Mouse (Mus musculus) limb, embryonic 11.5 days (tissue): ENCODE results near the gene Fkbp15. TPM values are rescaled to one million over a fixed set of nuclear protein-coding genes. Genes with fewer than 3 reads are reported as not detected.
A peak's percentile ranks its signal among the peaks of the same experiment; 100 is the strongest.

Experiments
- ATAC-seq: fragments of 200-750 bp; cut with Nextera tagmentation; 2 replicates; pipeline ENCODE4 v1.8.0; 2017; ENCODE audit warnings: low read depth; ENCODE audit not compliant: insufficient number of reproducible peaks, low FRiP score, low TSS enrichment
- DNase-seq: peaks from one replicate; pipeline ENCODE4 v3.0.0-alpha.2; 2015; ENCODE audit warnings: low spot score
- H3K27ac ChIP-seq: fragments of 300-500 bp; sonication (generic); replicated peaks from 2 replicates; pipeline ENCODE4 v1.5.1; 2014; ENCODE audit warnings: low read depth, mild to moderate bottlenecking, low read length
- H3K27me3 ChIP-seq: fragments of 300-500 bp; sonication (generic); 2 replicates; pipeline ENCODE4 v1.6.1; 2014; ENCODE audit warnings: mild to moderate bottlenecking, low read length, mixed read lengths; ENCODE audit not compliant: control insufficient read depth, insufficient read depth
- H3K36me3 ChIP-seq: fragments of 300-500 bp; sonication (generic); 2 replicates; pipeline ENCODE4 v1.6.1; 2014; ENCODE audit warnings: mild to moderate bottlenecking, low read length, moderate library complexity, mixed read lengths; ENCODE audit not compliant: control insufficient read depth, insufficient read depth
- H3K4me1 ChIP-seq: fragments of 300-500 bp; sonication (generic); 2 replicates; pipeline ENCODE4 v1.6.1; 2014; ENCODE audit warnings: low read length, mixed read lengths; ENCODE audit not compliant: control insufficient read depth, insufficient read depth
- H3K4me2 ChIP-seq: fragments of 300-500 bp; sonication (generic); 2 replicates; pipeline ENCODE4 v1.6.1; 2014; ENCODE audit warnings: low read depth, mild to moderate bottlenecking, moderate library complexity; ENCODE audit not compliant: severe bottlenecking
- H3K4me3 ChIP-seq: fragments of 300-500 bp; sonication (generic); 2 replicates; pipeline ENCODE4 v1.5.1; 2014; ENCODE audit warnings: low read depth, low read length
- H3K9ac ChIP-seq: fragments of 300-500 bp; sonication (generic); 2 replicates; pipeline ENCODE4 v1.6.1; 2014; ENCODE audit warnings: mild to moderate bottlenecking, low read length
- H3K9me3 ChIP-seq: fragments of 300-500 bp; sonication (generic); 2 replicates; pipeline ENCODE4 v1.6.1; 2016; ENCODE audit warnings: low read length; ENCODE audit not compliant: control insufficient read depth
- WGBS: fragments of 180-500 bp; shearing (Covaris S2); extraction: QIAGEN DNeasy Blood & Tissue Kit; methylation state at CpG from one replicate; pipeline ENCODE4 v1.1.7; 2014; 5-methylcytosine and 5-hydroxymethylcytosine counted together
- polyA plus RNA-seq: library from polyadenylated mRNA; unstranded; fragments of >200 nt; fragmentation: Nextera tagmentation; extraction: Ambion mirVana; gene quantifications from 2 replicates; pipeline ENCODE4 v1.2.1, GENCODE M21; 2014

Gene Fkbp15
- polyA plus RNA-seq, 1 experiment from 2014 or later, result 19.9 TPM

GRCm38 (mm10) chr4:62289226-62289625 is 71.1 kb downstream of the Fkbp15 start:
- no peak for ATAC-seq
- H3K4me3 ChIP-seq, result no peak overlapping the region
- no peak overlapping the region for H3K4me2 ChIP-seq
- WGBS, result 90% methylated on average over 7 of the region's 7 CpGs
- no peaks in the 10 kb centered on the region for H3K27me3 ChIP-seq
- H3K36me3 ChIP-seq, result no peaks in the 10 kb centered on the region
- H3K4me1 ChIP-seq, result no peaks in the 10 kb centered on the region
- no peak for DNase-seq
- no peaks in the 10 kb centered on the region for H3K9me3 ChIP-seq
- no peak overlapping the region for H3K27ac ChIP-seq
- H3K9ac ChIP-seq, result no peak overlapping the region

- DNase-seq (peak; percentile 24), ATAC-seq (no peak)
- H3K27ac ChIP-seq, result no peak overlapping the region
- WGBS, result 16% methylated on average over 12 of the region's 12 CpGs
- H3K36me3 ChIP-seq, result no peaks in the 10 kb centered on the region
- no peaks in the 10 kb centered on the region for H3K27me3 ChIP-seq
- H3K4me3 ChIP-seq, result peak overlapping the region; percentile 74
- no peak overlapping the region for H3K9ac ChIP-seq
- H3K9me3 ChIP-seq, result no peaks in the 10 kb centered on the region
- peak overlapping the region; percentile 64 for H3K4me2 ChIP-seq
- H3K4me1 ChIP-seq, result no peaks in the 10 kb centered on the region
Observed at GRCm38 (mm10) chr4:62286992-62287900, 73.1 kb downstream of the Fkbp15 start.

GRCm38 (mm10) chr4:62286257-62286991 is 73.9 kb downstream of the Fkbp15 start:
- peak overlapping the region; percentile 60 for H3K9ac ChIP-seq
- H3K27ac ChIP-seq, result 0 out of 2 replicates have a peak overlapping the region, but pooled peaks have one; percentile 58
- under 1% methylated on average over 55 of the region's 55 CpGs for WGBS
- peak overlapping the region; percentile 74 for H3K4me3 ChIP-seq
- H3K36me3 ChIP-seq, result no peaks in the 10 kb centered on the region
- H3K27me3 ChIP-seq, result no peaks in the 10 kb centered on the region
- no peaks in the 10 kb centered on the region for H3K9me3 ChIP-seq
- peak; percentile 91 for ATAC-seq
- peak; percentile 83 for DNase-seq
- no peaks in the 10 kb centered on the region for H3K4me1 ChIP-seq
- peak overlapping the region; percentile 64 for H3K4me2 ChIP-seq

- no peak overlapping the region for H3K4me2 ChIP-seq
- H3K4me3 ChIP-seq, result no peak overlapping the region
- no peak overlapping the region for H3K27ac ChIP-seq
- DNase-seq, result no peak
- no peaks in the 10 kb centered on the region for H3K4me1 ChIP-seq
- WGBS, result 84% methylated on average over 8 of the region's 8 CpGs
- no peak for ATAC-seq
- H3K27me3 ChIP-seq, result no peaks in the 10 kb centered on the region
- H3K9ac ChIP-seq, result no peak overlapping the region
- H3K36me3 ChIP-seq, result no peaks in the 10 kb centered on the region
- no peaks in the 10 kb centered on the region for H3K9me3 ChIP-seq
Observed at GRCm38 (mm10) chr4:62285576-62285975, 74.8 kb downstream of the Fkbp15 start.

GRCm38 (mm10) chr4:62282969-62283368 is 77.4 kb downstream of the Fkbp15 start:
- no peaks in the 10 kb centered on the region for H3K36me3 ChIP-seq
- H3K9ac ChIP-seq, result no peak overlapping the region
- H3K4me2 ChIP-seq, result no peak overlapping the region
- no peak overlapping the region for H3K4me3 ChIP-seq
- DNase-seq (no peak), ATAC-seq (no peak)
- WGBS, result 90% methylated on average over 7 of the region's 7 CpGs
- no peak overlapping the region for H3K27ac ChIP-seq
- H3K9me3 ChIP-seq, result no peaks in the 10 kb centered on the region
- H3K27me3 ChIP-seq, result no peaks in the 10 kb centered on the region
- H3K4me1 ChIP-seq, result no peaks in the 10 kb centered on the region

GRCm38 (mm10) chr4:62281319-62281718 is 79.0 kb downstream of the Fkbp15 start:
- H3K4me1 ChIP-seq, result no peaks in the 10 kb centered on the region
- no peak overlapping the region for H3K4me2 ChIP-seq
- 69% methylated on average over 5 of the region's 5 CpGs for WGBS
- ATAC-seq (no peak), DNase-seq (no peak)
- H3K4me3 ChIP-seq, result no peak overlapping the region
- H3K27me3 ChIP-seq, result no peaks in the 10 kb centered on the region
- no peak overlapping the region for H3K27ac ChIP-seq
- no peaks in the 10 kb centered on the region for H3K36me3 ChIP-seq
- no peaks in the 10 kb centered on the region for H3K9me3 ChIP-seq
- no peak overlapping the region for H3K9ac ChIP-seq

GRCm38 (mm10) chr4:62278081-62278480 is 82.3 kb downstream of the Fkbp15 start:
- Histone ChIP-seq H3K4me2 (no peak overlapping the region), H3K27me3 (no peaks in the 10 kb centered on the region), H3K4me1 (no peaks in the 10 kb centered on the region), H3K9me3 (no peaks in the 10 kb centered on the region), H3K36me3 (no peaks in the 10 kb centered on the region), H3K4me3 (no peak overlapping the region), H3K27ac (no peak overlapping the region), H3K9ac (no peak overlapping the region)
- no peak for ATAC-seq
- DNase-seq, result no peak
- WGBS, result 76% methylated on average over 4 of the region's 4 CpGs

- no peak overlapping the region for H3K9ac ChIP-seq
- no peaks in the 10 kb centered on the region for H3K27me3 ChIP-seq
- 65% methylated on average over 3 of the region's 3 CpGs for WGBS
- no peak for DNase-seq
- no peaks in the 10 kb centered on the region for H3K4me1 ChIP-seq
- no peak overlapping the region for H3K4me3 ChIP-seq
- no peak overlapping the region for H3K4me2 ChIP-seq
- H3K36me3 ChIP-seq, result no peaks in the 10 kb centered on the region
- H3K9me3 ChIP-seq, result no peaks in the 10 kb centered on the region
- ATAC-seq, result no peak
- H3K27ac ChIP-seq, result no peak overlapping the region
Observed at GRCm38 (mm10) chr4:62277222-62277621, 83.1 kb downstream of the Fkbp15 start.
